Mouse (Mus musculus) limb, embryonic 14.5 days (tissue): ENCODE results near the gene Prdm4. TPM values are rescaled to one million over a fixed set of nuclear protein-coding genes. Genes with fewer than 3 reads are reported as not detected.

ENCODE experiments used
- ATAC-seq: fragments of 200-750 bp; cut with Nextera tagmentation; 2 replicates; pipeline ENCODE4 v1.8.0; 2017; ENCODE audit warnings: low read depth, moderate number of reproducible peaks, moderate TSS enrichment; ENCODE audit not compliant: low FRiP score
- DNase-seq: peaks from one replicate; pipeline ENCODE4 v3.0.0-alpha.2; 2015; ENCODE audit warnings: low spot score
- H3K27ac ChIP-seq: fragments of 300-500 bp; sonication (generic); replicated peaks from 2 replicates; pipeline ENCODE4 v1.5.1; 2014; ENCODE audit warnings: low read depth, mild to moderate bottlenecking, low read length, moderate library complexity, mixed read lengths
- H3K27me3 ChIP-seq: fragments of 300-500 bp; sonication (generic); 2 replicates; pipeline ENCODE4 v1.6.1; 2014; ENCODE audit warnings: low read length, mixed read lengths; ENCODE audit not compliant: control insufficient read depth, insufficient read depth
- H3K36me3 ChIP-seq: fragments of 300-500 bp; sonication (generic); 2 replicates; pipeline ENCODE4 v1.6.1; 2014; ENCODE audit warnings: mild to moderate bottlenecking, low read length, moderate library complexity, mixed read lengths; ENCODE audit not compliant: control insufficient read depth, insufficient read depth
- H3K4me1 ChIP-seq: fragments of 300-500 bp; sonication (generic); 2 replicates; pipeline ENCODE4 v1.6.1; 2014; ENCODE audit warnings: antibody characterized with exemption, low read length, mixed read lengths; ENCODE audit not compliant: control insufficient read depth, insufficient read depth
- H3K4me2 ChIP-seq: fragments of 300-500 bp; sonication (generic); replicated peaks from 2 replicates; pipeline ENCODE4 v1.6.1; 2014; ENCODE audit warnings: low read depth, mild to moderate bottlenecking, low read length, moderate library complexity; ENCODE audit not compliant: severe bottlenecking
- H3K4me3 ChIP-seq: fragments of 300-500 bp; sonication (generic); replicated peaks from 2 replicates; pipeline ENCODE4 v1.5.1; 2014; ENCODE audit warnings: low read length
- H3K9ac ChIP-seq: fragments of 300-500 bp; sonication (generic); 2 replicates; pipeline ENCODE4 v1.6.1; 2014; ENCODE audit warnings: mild to moderate bottlenecking, low read depth, low read length, moderate library complexity; ENCODE audit not compliant: severe bottlenecking
- H3K9me3 ChIP-seq: fragments of 300-500 bp; sonication (generic); 2 replicates; pipeline ENCODE4 v1.6.1; 2016; ENCODE audit warnings: low read length; ENCODE audit not compliant: control insufficient read depth
- POLR2A ChIP-seq: fragments of 200-500 bp; IDR thresholded peaks from 2 replicates; pipeline ENCODE4 v1.8.0; 2012; ENCODE audit warnings: inconsistent platforms, mild to moderate bottlenecking, moderate library complexity, borderline replicate concordance; ENCODE audit not compliant: insufficient read depth, insufficient read length; ENCODE audit errors: extremely low read depth
- WGBS: fragments of 180-500 bp; shearing (Covaris S2); extraction: QIAGEN DNeasy Blood & Tissue Kit; methylation state at CpG from one replicate; pipeline ENCODE4 v1.1.7; 2014; 5-methylcytosine and 5-hydroxymethylcytosine counted together
- polyA plus RNA-seq, 2 experiments: library from polyadenylated mRNA; depleted of rRNA in 1 of 2; stranded (reverse) in 1 of 2; unstranded in 1 of 2; fragments of >200 nt; fragmentation: Nextera tagmentation in 1 of 2; extraction: Ambion mirVana in 1 of 2; gene quantifications; 2 replicates each; pipeline versions ENCODE4 v1.2.1 to v1.2.3; 2012 to 2014

Prdm4 gene
- polyA plus RNA-seq, 2 experiments: 25.0 to 37.8 TPM

DNA sequence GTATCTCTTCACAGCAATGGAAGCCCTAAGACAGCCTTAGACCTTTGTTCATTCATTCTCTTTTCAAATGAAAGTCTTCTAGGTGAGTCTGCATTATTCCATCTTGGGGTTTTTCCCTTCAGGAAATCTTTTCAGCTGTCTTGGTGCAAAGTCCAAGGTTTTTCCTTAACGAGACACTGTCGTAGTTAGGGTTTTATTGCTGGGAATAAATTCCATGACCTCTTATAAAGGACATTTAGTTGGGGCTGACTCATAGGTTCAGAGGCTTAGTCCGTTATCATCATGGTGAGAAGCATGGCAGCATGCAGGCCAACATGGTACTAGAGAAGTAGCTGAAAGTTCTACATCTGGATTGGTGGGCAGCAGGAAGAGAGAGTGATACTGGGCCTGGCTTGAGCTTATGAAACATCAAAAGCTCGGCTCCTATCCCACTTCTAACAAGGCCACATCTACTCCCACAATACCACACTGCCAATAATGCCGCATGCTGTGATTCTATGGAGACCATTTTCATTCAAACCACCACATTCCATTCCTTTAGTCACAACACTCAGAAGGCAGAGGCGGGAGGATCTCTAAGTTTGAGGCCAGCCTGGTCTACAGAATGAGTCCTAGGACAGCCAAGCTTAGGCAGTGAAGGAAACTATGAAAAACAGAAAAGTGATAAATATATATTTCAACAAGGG is 19.5 kb upstream of the Prdm4 start:
- Histone ChIP-seq H3K9me3 (0 out of 2 replicates have a peak, but pooled peaks cover 6% of the 10 kb centered on the region), H3K36me3 (peaks cover 52% of the 10 kb centered on the region), H3K27me3 (no peaks in the 10 kb centered on the region), H3K27ac (no peak overlapping the region), H3K4me2 (no peak overlapping the region), H3K4me3 (no peak overlapping the region), H3K9ac (no peak overlapping the region), H3K4me1 (no peaks in the 10 kb centered on the region)
- 83% methylated on average over 6 of the region's 6 CpGs for WGBS
- no peak for DNase-seq
- TF ChIP-seq POLR2A: no peak
- no peak for ATAC-seq

DNA sequence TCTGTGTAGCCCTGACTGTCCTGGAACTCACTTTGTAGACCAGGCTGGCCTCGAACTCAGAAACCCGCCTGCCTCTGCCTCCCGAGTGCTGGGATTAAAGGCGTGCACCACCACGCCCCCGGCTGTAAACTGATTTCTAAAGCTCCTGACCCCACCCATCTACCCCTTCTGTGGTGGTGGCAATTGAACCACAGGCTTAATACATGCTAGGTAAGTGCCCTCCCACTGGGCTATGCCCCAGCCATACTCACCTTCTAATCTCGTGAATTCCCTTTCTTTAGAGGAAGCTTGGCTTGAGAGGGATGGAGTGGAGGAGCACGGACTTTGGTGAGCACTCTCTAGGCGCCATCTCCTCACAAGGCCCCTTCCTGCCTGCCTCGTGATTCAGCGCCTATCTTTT is 13.0 kb upstream of the Prdm4 start:
- 91% methylated on average over 11 of the region's 11 CpGs for WGBS

DNA sequence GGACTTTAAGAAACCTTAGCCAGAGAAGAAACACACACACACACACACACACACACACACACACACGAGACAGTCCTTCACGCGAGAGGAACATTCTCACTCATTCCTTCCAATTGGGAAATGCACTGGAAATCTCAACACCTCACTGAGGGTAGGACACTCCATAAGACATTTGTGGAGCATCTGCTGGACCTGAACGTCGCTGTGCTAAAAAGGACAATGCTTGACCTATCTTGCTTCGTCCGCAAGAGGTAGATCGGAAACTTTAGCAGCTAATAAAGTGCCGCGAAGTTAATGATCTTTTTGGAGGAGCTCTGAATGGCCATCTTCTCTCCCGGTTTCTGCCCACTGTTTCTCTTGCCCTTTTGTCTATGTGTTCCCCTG is 12.3 kb upstream of the Prdm4 start:
- Histone ChIP-seq H3K27me3 (peaks cover 17% of the 10 kb centered on the region), H3K9ac (no peak overlapping the region), H3K4me2 (peak overlapping the region; percentile 98), H3K4me3 (peak overlapping the region; percentile 54), H3K9me3 (no peaks in the 10 kb centered on the region), H3K36me3 (no peaks in the 10 kb centered on the region), H3K4me1 (peaks cover 4% of the 10 kb centered on the region; the same call in 1 of the 2 replicates), H3K27ac (no peak overlapping the region)
- DNase-seq (no peak), ATAC-seq (no peak)
- TF ChIP-seq POLR2A: no peak
- WGBS: 37% methylated on average over 11 of the region's 11 CpGs

More for the DNA sequence above, 13.0 kb upstream of the Prdm4 start:
- H3K27ac ChIP-seq: no peak overlapping the region
- peaks cover 4% of the 10 kb centered on the region; the same call in 1 of the 2 replicates for H3K4me1 ChIP-seq
- H3K36me3 ChIP-seq: no peaks in the 10 kb centered on the region
- ATAC-seq (no peak), DNase-seq (no peak)
- no peak overlapping the region for H3K9ac ChIP-seq
- H3K27me3 ChIP-seq: peaks cover 17% of the 10 kb centered on the region
- H3K4me3 ChIP-seq: no peak overlapping the region
- TF ChIP-seq POLR2A: no peak
- no peaks in the 10 kb centered on the region for H3K9me3 ChIP-seq
- no peak overlapping the region for H3K4me2 ChIP-seq

DNA sequence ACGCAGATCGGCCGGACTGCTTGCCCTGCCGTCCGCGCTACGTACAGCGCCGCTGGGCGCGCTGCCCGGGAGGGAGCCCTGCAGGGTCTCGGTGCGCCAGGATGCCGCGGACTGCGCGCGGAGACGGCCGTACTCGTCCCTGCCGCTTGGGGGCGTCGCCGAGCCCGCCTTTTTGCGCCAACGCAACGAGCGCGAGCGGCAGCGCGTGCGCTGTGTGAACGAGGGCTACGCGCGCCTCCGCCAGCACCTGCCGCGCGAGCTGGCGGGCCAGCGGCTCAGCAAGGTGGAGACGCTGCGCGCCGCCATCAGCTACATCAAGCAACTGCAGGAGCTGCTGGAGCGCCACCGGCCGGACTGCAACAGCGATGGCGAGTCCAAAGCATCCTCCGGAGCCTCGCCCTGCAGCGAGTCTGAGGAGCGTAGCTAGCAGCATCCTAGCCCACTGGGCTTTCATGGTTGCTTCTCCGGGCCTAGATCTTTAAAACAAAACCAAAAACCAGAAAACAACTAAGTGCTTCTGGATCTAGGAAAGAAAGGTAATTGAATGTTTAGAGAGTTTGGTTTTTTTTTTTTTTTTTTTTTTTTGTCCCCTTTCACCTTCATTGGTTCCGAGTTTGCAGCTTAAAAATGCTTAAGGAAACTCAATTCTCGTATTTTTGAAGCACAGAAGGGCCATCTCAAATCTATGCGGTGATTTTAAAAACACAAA is 11.7 kb upstream of the Prdm4 start:
- Histone ChIP-seq H3K27me3 (peaks cover 17% of the 10 kb centered on the region), H3K9me3 (no peaks in the 10 kb centered on the region), H3K36me3 (no peaks in the 10 kb centered on the region), H3K4me3 (peak overlapping the region; percentile 54), H3K4me2 (peak overlapping the region; percentile 98), H3K4me1 (peaks cover 4% of the 10 kb centered on the region; the same call in 1 of the 2 replicates), H3K27ac (no peak overlapping the region), H3K9ac (peak overlapping the region; percentile 44)
- 1% methylated on average over 49 of the region's 63 CpGs for WGBS
- DNase-seq (peak; percentile 44), ATAC-seq (peak; percentile 62; the same call in 1 of the 2 replicates)
- TF ChIP-seq POLR2A: no peak

DNA sequence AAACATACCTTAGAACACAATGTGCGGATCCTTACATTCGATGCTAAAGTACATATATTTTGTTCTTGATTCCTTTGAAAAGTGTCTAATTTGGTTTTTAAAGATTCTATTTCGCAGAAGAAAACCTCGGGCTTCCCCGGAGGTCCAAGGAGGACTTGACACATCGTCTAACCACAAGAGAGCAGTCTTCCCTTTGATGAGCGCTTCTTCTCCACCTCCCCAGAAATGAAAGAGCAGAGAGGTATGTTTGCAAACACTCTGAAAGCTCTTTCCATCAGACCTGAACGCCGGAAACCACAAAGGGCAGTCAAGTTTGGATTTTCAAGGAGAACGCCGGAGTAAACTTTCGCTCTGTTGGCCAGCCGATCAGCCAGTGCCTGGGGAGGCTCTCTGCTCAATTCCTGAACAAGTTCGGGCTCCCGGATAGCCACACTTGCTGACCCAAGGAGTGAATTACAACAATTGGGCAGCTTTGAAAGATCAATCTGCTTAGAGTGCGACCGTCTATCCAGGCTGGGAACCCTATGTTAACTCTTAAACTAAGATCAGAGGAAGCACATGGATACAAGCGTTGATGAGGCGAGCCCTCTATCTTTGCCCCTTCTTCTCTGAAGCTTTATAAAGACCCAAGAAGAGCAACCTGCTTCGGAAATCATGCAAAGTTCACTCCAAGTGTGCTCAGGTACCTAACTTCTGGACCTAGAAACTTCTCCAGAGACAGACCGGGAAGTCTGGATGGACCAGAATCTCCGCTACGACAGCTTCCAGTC is 10.9 kb upstream of the Prdm4 start, which contains the start of gene Ascl4:
Gene Ascl4, plus strand, starts transcription at position 6 of the 770 bp plus-strand sequence.
- Histone ChIP-seq H3K4me1 (peaks cover 4% of the 10 kb centered on the region; the same call in 1 of the 2 replicates), H3K4me3 (peak within 1 kb of the TSS; percentile 54), H3K27ac (no peak within 1 kb of the TSS), H3K36me3 (no peaks in the 10 kb centered on the region), H3K9ac (peak within 1 kb of the TSS; percentile 44), H3K27me3 (peaks cover 17% of the 10 kb centered on the region), H3K4me2 (peak within 1 kb of the TSS; percentile 98), H3K9me3 (no peaks in the 10 kb centered on the region)
- under 1% methylated on average over 23 of the region's 23 CpGs for WGBS
- TF ChIP-seq POLR2A: no peak
- DNase-seq (no peak), ATAC-seq (no peak)
